Mouse (Mus musculus): ENCODE results near the gene Fam186a. TPM values are rescaled to one million over a fixed set of nuclear protein-coding genes. Genes with fewer than 3 reads are reported as not detected.

Fam186a gene
- 0.47 TPM in 1 of 2 replicates, not detected in the other for total RNA-seq (2014; rRNA removed)
- 0.18 TPM in 1 of 2 replicates, not detected in the other for polyA plus RNA-seq (2015; fragmentation: Nextera tagmentation; extraction: Ambion mirVana)

DNA sequence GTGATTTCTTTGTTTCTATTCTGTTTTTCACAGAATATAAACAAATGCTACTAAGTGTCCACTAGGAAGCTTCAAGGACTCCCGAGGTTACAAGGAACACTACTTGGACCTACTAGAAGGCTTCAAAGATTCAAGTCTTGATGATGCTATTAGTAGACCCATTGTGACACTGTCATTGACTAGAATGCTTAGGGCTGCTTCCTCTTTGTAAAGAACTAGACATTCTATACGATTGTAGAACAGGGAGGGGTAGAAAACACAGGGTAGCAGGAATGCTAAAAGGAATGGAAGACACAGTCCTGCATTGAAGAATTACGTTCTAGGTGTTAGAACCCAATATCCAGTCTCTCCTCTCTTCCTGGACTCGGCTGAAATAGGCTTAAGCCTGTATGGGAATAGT lies at the start of gene Fam186a:
TSS of gene Fam186a (minus strand) at position 101 of the 400 bp plus-strand sequence.
- H3K9me3 ChIP-seq (ENCODE audit: low read length): no peaks in the 10 kb centered on the region
- WGBS: 71% methylated on average over 4 of the region's 4 CpGs
- no peak for ATAC-seq
- TF ChIP-seq CTCF (IDR thresholded peaks at IDR 0.05; ENCODE audit: low read depth): no peak
- no peaks in the 10 kb centered on the region for H3K4me1 ChIP-seq (ENCODE audit: insufficient read depth, low read length)
- no peak for DNase-seq (ENCODE audit: low spot score)
- no peak within 1 kb of the TSS for H3K4me2 ChIP-seq (ENCODE audit: low read depth, low read length)
- H3K4me3 ChIP-seq (ENCODE audit: low read length): no peak within 1 kb of the TSS
- no peaks in the 10 kb centered on the region for H3K27me3 ChIP-seq (ENCODE audit: insufficient read depth, low read length)
- no peak within 1 kb of the TSS for H3K9ac ChIP-seq (replicated peaks; ENCODE audit: low read length)
- no peak within 1 kb of the TSS for H3K27ac ChIP-seq
- H3K36me3 ChIP-seq (ENCODE audit: insufficient read depth, low read length): no peaks in the 10 kb centered on the region

DNA sequence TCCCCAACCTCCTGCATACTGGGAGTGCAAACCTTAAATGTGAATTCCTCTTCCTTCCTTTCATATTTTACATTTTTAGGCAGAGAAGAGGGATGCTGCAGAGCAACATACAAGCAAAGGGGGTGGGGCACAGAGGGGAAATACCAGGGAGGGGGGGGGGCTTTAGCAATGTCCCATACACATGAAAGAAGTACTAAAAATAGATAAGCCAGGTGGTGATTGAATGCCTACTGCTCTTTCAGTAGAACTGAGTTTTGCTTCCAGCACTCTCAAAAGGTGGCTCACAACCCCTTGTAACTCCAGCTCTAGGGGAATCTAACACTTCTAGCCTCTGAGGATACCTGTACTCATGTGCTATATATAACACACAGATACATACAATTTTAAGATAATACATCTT lies 39.3 kb upstream of the Fam186a start:
- ATAC-seq (no peak), DNase-seq (ENCODE audit: low spot score) (no peak)
- no peaks in the 10 kb centered on the region for H3K9me3 ChIP-seq (ENCODE audit: low read length)
- H3K27ac ChIP-seq: no peak overlapping the region
- no peaks in the 10 kb centered on the region for H3K4me1 ChIP-seq (ENCODE audit: insufficient read depth, low read length)
- no peak for TF ChIP-seq CTCF (IDR thresholded peaks at IDR 0.05; ENCODE audit: low read depth)
- no peak overlapping the region for H3K9ac ChIP-seq (replicated peaks; ENCODE audit: low read length)
- H3K4me2 ChIP-seq (ENCODE audit: low read depth, low read length): no peak overlapping the region
- peaks cover 68% of the 10 kb centered on the region for H3K36me3 ChIP-seq (ENCODE audit: insufficient read depth, low read length)
- H3K27me3 ChIP-seq (ENCODE audit: insufficient read depth, low read length): no peaks in the 10 kb centered on the region
- H3K4me3 ChIP-seq (ENCODE audit: low read length): no peak overlapping the region

DNA sequence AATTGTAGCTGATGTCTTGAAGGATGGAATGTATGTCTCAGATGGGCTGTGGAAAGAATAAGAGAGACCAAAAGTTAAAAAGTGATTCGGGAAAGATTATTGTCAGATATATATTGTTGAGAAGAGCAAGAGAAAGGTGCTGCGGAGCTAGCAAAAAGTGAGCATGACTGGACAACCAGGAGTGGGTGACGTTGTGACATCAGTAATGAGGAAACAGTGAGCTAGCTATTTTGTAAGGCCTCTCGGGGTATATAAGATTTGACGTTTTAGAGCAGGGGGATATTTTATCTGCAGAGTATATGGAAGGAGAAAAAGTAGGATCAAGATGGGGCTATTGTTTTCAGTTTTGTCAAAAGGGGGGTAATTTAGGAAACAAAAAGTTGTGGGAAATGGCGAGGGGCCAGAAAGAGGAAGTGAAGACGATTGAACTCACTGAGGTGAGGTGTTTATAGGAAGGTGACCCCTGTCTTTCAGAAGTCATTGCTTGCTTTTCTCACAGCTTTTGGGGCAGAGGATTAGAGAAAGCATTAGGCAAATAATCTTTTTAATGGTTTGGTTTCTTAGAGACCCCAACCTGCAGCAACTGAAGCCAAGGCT lies 37.9 kb upstream of the Fam186a start:
- Histone ChIP-seq H3K4me2 (ENCODE audit: low read depth, low read length) (no peak overlapping the region), H3K9ac (replicated peaks; ENCODE audit: low read length) (no peak overlapping the region), H3K27me3 (ENCODE audit: insufficient read depth, low read length) (no peaks in the 10 kb centered on the region), H3K36me3 (ENCODE audit: insufficient read depth, low read length) (peaks cover 57% of the 10 kb centered on the region), H3K4me3 (ENCODE audit: low read length) (no peak overlapping the region), H3K27ac (no peak overlapping the region), H3K9me3 (ENCODE audit: low read length) (no peaks in the 10 kb centered on the region), H3K4me1 (ENCODE audit: insufficient read depth, low read length) (no peaks in the 10 kb centered on the region)
- DNase-seq (ENCODE audit: low spot score): no peak
- no peak for TF ChIP-seq CTCF (IDR thresholded peaks at IDR 0.05; ENCODE audit: low read depth)
- 90% methylated on average over 7 of the region's 7 CpGs for WGBS
- ATAC-seq: no peak

DNA sequence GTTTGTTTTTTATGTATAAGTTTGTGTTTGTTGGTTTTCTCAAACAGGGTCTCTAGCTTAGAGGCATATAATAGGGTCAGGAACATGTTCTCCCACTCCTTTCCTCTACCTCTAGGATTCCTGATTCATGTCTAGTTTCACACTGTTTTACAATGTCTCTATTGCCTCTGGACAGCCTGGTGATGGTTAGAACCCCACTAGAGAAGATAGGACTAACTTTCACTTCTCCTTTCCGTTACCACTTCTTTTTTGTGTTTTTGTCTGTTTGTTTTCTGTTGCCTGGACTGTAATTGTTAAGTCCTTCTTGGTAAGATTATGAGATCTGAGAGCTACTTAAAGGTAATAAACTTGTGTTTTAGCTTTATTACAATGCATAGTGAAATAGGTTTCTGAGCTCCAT lies 32.5 kb upstream of the Fam186a start:
- peaks cover 36% of the 10 kb centered on the region for H3K36me3 ChIP-seq (ENCODE audit: insufficient read depth, low read length)
- TF ChIP-seq CTCF (IDR thresholded peaks at IDR 0.05; ENCODE audit: low read depth): no peak
- no peaks in the 10 kb centered on the region for H3K27me3 ChIP-seq (ENCODE audit: insufficient read depth, low read length)

DNA sequence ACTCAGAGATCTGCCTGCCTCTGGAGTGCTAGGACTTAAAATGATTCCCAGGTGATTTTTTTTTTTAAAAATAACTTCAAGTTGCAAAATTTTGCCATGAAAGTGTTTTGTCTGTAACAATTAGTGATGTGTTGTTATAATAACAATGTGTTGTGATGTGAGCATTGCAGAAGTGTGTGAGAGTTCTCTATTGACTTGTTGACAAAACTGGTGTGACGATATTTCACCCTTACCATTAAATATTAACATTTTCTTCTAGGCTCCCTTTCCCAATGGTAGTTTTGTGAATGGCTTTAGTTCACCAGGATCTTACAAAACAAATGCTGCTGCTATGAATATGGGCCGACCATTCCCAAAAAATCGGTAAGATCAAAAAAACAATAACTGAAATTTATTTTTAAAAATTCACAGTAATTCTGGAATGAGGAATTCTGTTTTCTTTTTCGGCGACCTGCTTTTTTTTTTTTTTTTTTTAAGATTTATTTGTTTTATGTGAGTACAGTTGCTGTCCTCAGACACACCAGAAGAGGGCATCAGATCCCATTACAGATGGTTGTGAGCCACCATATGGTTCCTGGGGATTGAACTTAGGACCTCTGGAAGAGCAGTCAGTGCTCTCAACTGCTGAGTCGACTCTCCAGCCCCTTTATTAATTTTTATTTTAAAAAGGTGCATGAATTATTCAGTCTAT lies 30.4 kb upstream of the Fam186a start:
- Histone ChIP-seq H3K36me3 (ENCODE audit: insufficient read depth, low read length) (peaks cover 26% of the 10 kb centered on the region), H3K9me3 (ENCODE audit: low read length) (no peaks in the 10 kb centered on the region), H3K27ac (no peak overlapping the region), H3K4me1 (ENCODE audit: insufficient read depth, low read length) (no peaks in the 10 kb centered on the region), H3K27me3 (ENCODE audit: insufficient read depth, low read length) (no peaks in the 10 kb centered on the region), H3K4me2 (ENCODE audit: low read depth, low read length) (no peak overlapping the region), H3K9ac (replicated peaks; ENCODE audit: low read length) (no peak overlapping the region), H3K4me3 (ENCODE audit: low read length) (no peak overlapping the region)
- WGBS: 91% methylated on average over 6 of the region's 6 CpGs
- TF ChIP-seq CTCF (IDR thresholded peaks at IDR 0.05; ENCODE audit: low read depth): no peak
- ATAC-seq (no peak), DNase-seq (ENCODE audit: low spot score) (no peak)

More for the DNA sequence above, 32.5 kb upstream of the Fam186a start:
- Histone ChIP-seq H3K4me3 (ENCODE audit: low read length) (no peak overlapping the region), H3K9ac (replicated peaks; ENCODE audit: low read length) (no peak overlapping the region), H3K9me3 (ENCODE audit: low read length) (no peaks in the 10 kb centered on the region), H3K4me2 (ENCODE audit: low read depth, low read length) (no peak overlapping the region), H3K4me1 (ENCODE audit: insufficient read depth, low read length) (no peaks in the 10 kb centered on the region), H3K27ac (no peak overlapping the region)
- DNase-seq (ENCODE audit: low spot score): no peak
- WGBS: 89% methylated on average over 1 of the region's 1 CpGs
- no peak for ATAC-seq

DNA sequence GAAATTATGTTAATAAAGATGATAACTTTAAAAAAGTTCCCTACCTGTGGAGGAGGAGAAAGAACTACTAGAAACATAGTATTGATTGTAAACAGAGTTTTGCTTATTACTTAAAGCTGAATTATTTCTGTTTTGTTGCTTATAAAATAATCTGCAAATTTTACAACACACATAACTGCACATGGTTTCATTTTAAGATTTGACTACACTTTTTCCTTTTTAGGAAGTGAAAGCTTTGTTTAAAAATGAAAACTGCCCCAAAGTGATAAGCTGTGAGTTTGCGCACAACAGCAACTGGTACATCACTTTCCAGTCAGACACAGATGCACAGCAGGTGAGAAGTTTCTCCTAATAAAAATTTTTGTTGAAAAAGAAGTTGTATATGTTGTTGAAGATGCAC lies 26.2 kb upstream of the Fam186a start:
- no peak for TF ChIP-seq CTCF (IDR thresholded peaks at IDR 0.05; ENCODE audit: low read depth)
- no peak overlapping the region for H3K4me2 ChIP-seq (ENCODE audit: low read depth, low read length)
- no peak overlapping the region for H3K9ac ChIP-seq (replicated peaks; ENCODE audit: low read length)
- WGBS: 98% methylated on average over 1 of the region's 1 CpGs
- no peak overlapping the region for H3K27ac ChIP-seq
- no peak overlapping the region for H3K4me3 ChIP-seq (ENCODE audit: low read length)
- H3K36me3 ChIP-seq (ENCODE audit: insufficient read depth, low read length): peaks cover 24% of the 10 kb centered on the region
- no peaks in the 10 kb centered on the region for H3K4me1 ChIP-seq (ENCODE audit: insufficient read depth, low read length)
- H3K9me3 ChIP-seq (ENCODE audit: low read length): no peaks in the 10 kb centered on the region
- ATAC-seq (no peak), DNase-seq (ENCODE audit: low spot score) (no peak)
- H3K27me3 ChIP-seq (ENCODE audit: insufficient read depth, low read length): no peaks in the 10 kb centered on the region

DNA sequence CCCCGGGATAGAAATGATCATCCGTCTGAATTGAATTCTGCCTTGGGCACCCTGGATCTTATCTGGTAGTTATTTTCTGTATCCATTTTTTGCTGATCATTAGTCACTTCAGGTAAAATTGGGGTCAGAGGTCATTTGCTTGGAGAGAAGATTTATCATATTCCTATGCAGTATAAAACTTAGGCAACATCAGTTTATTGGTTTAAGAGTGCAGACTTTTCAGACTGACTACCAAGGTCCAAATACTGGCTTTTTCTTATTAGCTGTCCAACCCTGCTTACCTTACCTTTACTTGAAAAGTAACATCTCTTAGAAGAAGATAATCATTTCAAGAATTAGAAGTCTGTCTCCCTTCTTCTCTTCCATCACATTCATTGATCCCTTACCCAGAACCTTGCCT lies 12.9 kb upstream of the Fam186a start:
- ATAC-seq: no peak
- TF ChIP-seq CTCF (IDR thresholded peaks at IDR 0.05; ENCODE audit: low read depth): no peak
- Histone ChIP-seq H3K27ac (no peak overlapping the region), H3K9ac (replicated peaks; ENCODE audit: low read length) (no peak overlapping the region), H3K4me2 (ENCODE audit: low read depth, low read length) (no peak overlapping the region), H3K9me3 (ENCODE audit: low read length) (no peaks in the 10 kb centered on the region), H3K4me3 (ENCODE audit: low read length) (no peak overlapping the region), H3K27me3 (ENCODE audit: insufficient read depth, low read length) (no peaks in the 10 kb centered on the region), H3K4me1 (ENCODE audit: insufficient read depth, low read length) (no peaks in the 10 kb centered on the region), H3K36me3 (ENCODE audit: insufficient read depth, low read length) (no peaks in the 10 kb centered on the region)
- DNase-seq (ENCODE audit: low spot score): no peak
- WGBS: 87% methylated on average over 2 of the region's 2 CpGs
